Mouse (Mus musculus) lung, embryonic 15.5 days (tissue): Measurements from ENCODE around the gene Cdh23. TPM values are rescaled to one million over a fixed set of nuclear protein-coding genes. Genes with fewer than 3 reads are reported as not detected.

ENCODE experiments used
- ATAC-seq: fragments of 200-750 bp; cut with Nextera tagmentation; 2 replicates; pipeline ENCODE4 v1.8.0; 2017; ENCODE audit warnings: moderate number of reproducible peaks, borderline replicate concordance; ENCODE audit not compliant: low FRiP score, low TSS enrichment; ENCODE audit errors: extremely low read depth
- H3K27ac ChIP-seq: fragments of 300-500 bp; sonication (generic); 2 replicates; pipeline ENCODE4 v1.5.1; 2015; ENCODE audit warnings: moderate library complexity, mild to moderate bottlenecking, inconsistent platforms
- H3K27me3 ChIP-seq: fragments of 300-500 bp; sonication (generic); 2 replicates; pipeline ENCODE4 v1.6.1; 2015; ENCODE audit warnings: inconsistent platforms
- H3K36me3 ChIP-seq: fragments of 300-500 bp; sonication (generic); 2 replicates; pipeline ENCODE4 v1.6.1; 2015; ENCODE audit warnings: inconsistent platforms
- H3K4me1 ChIP-seq: fragments of 300-500 bp; sonication (generic); 2 replicates; pipeline ENCODE4 v1.6.1; 2015; ENCODE audit warnings: inconsistent platforms
- H3K4me2 ChIP-seq: fragments of 300-500 bp; sonication (generic); 2 replicates; pipeline ENCODE4 v1.6.1; 2015; ENCODE audit warnings: inconsistent platforms, mild to moderate bottlenecking, moderate library complexity
- H3K4me3 ChIP-seq: fragments of 300-500 bp; sonication (generic); 2 replicates; pipeline ENCODE4 v1.5.1; 2015; ENCODE audit warnings: mild to moderate bottlenecking, inconsistent platforms
- H3K9ac ChIP-seq: fragments of 300-500 bp; sonication (generic); 2 replicates; pipeline ENCODE4 v1.6.1; 2015; ENCODE audit warnings: inconsistent platforms
- H3K9me3 ChIP-seq: fragments of 300-500 bp; sonication (generic); 2 replicates; pipeline ENCODE4 v1.6.1; 2016; ENCODE audit warnings: inconsistent platforms
- WGBS: fragments of 180-500 bp; shearing (Covaris S2); methylation state at CpG from one replicate; pipeline ENCODE4 v1.1.7; 2015; 5-methylcytosine and 5-hydroxymethylcytosine counted together
- polyA plus RNA-seq: library from polyadenylated mRNA; unstranded; fragments of >200 nt; fragmentation: Nextera tagmentation; extraction: Ambion mirVana; gene quantifications from 2 replicates; pipeline ENCODE4 v1.2.1, GENCODE M21; 2015

Gene Cdh23
- polyA plus RNA-seq, 1 experiment from 2014 or later, result 0.69 TPM

DNA sequence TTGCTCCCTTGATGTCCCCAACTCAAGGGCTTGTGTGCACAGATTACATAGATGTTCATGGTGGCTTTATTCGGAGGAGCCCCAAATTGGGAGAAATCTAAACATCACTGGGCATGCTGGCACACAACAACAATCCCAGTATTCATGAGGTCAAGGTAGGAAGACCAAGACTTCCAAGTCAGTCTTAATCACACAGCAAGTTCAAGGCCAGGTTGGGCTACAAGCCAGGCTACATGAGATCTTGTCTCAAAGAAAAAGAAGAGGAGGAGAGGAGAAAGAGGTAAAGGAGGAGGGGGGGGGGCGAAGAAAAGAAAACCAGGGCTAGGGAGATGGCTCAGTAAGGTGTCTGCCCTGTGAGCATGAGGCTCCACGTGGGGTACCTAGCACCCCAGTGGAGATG lies 70.8 kb downstream of the Cdh23 start:
- no peaks in the 10 kb centered on the region for H3K36me3 ChIP-seq
- H3K4me1 ChIP-seq, result no peaks in the 10 kb centered on the region
- 70% methylated on average over 3 of the region's 3 CpGs for WGBS
- H3K9me3 ChIP-seq, result no peaks in the 10 kb centered on the region
- no peak overlapping the region for H3K4me3 ChIP-seq
- H3K27ac ChIP-seq, result no peak overlapping the region
- ATAC-seq, result no peak
- H3K9ac ChIP-seq, result no peak overlapping the region
- no peak overlapping the region for H3K4me2 ChIP-seq
- H3K27me3 ChIP-seq, result no peaks in the 10 kb centered on the region

DNA sequence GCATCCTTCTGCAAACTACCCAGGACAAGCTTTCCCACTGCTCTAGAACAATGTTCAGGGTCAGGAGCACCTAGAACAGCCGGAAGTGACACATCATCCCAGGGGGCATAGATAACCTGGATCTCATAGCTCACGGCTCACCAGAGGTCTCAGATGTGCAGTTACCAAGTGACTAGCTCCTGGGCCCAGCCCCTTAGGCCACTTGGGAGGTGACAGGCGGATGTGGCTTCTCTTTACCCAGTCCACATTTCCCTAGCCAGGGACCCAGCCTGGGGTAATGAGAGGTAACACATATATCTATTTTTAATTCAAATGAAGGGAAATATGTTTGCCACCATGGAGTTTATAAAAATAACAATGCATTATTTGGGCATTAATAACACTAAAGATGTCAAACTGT lies 71.3 kb downstream of the Cdh23 start:
- no peaks in the 10 kb centered on the region for H3K27me3 ChIP-seq
- H3K27ac ChIP-seq, result no peak overlapping the region
- no peaks in the 10 kb centered on the region for H3K36me3 ChIP-seq
- H3K9me3 ChIP-seq, result no peaks in the 10 kb centered on the region
- H3K9ac ChIP-seq, result no peak overlapping the region
- H3K4me1 ChIP-seq, result no peaks in the 10 kb centered on the region
- ATAC-seq, result no peak
- no peak overlapping the region for H3K4me2 ChIP-seq
- H3K4me3 ChIP-seq, result no peak overlapping the region
- WGBS, result 39% methylated on average over 3 of the region's 3 CpGs

DNA sequence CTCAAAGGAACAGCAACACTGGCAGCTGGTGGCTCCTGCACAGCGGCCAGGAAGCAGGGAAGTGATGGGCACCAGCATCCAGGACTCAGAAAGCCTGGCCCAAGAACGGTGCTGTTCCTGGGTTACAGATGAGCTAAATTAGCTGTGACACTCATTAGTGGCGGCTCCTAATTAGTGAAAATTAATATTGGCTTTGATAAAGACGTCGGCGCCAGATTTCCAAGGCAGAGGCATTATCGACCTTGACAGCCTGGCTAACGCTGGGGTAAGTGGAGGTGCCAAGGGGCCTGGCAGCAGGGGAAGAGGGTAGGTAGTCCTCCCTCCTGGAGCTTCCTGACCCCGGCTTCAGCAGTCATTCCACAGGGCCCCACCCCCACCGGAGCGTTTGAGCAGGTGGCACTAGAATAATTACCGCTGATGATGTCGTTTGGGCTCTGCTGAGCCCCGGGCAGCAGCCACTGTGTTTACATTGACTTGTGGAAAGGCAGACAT lies 72.0 kb downstream of the Cdh23 start:
- Histone ChIP-seq H3K9ac (no peak overlapping the region), H3K4me3 (no peak overlapping the region), H3K4me2 (no peak overlapping the region), H3K4me1 (no peaks in the 10 kb centered on the region), H3K9me3 (no peaks in the 10 kb centered on the region), H3K27ac (no peak overlapping the region), H3K27me3 (no peaks in the 10 kb centered on the region), H3K36me3 (no peaks in the 10 kb centered on the region)
- ATAC-seq, result no peak
- WGBS, result 31% methylated on average over 14 of the region's 14 CpGs

DNA sequence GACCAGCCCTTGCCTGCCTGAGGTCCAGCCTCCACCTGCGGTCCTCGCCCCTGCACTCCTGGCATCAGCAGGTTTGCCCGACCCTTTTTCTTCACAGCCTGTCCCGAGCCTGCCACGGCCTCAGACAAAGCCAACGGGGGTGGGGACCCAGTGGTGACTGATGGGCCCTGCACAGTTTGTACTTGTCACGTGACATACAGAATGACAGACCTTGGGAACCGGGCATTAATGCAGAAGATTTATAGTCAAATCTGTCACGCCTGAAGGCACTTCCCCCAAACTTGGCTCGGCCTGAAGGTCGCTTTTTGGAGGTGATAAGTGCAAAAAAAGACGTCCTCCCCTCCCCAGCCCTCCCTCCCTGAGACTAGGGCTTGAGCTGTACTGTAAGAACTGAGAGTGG lies 73.5 kb downstream of the Cdh23 start:
- Histone ChIP-seq H3K27me3 (no peaks in the 10 kb centered on the region), H3K4me3 (no peak overlapping the region), H3K4me1 (no peaks in the 10 kb centered on the region), H3K4me2 (no peak overlapping the region), H3K9ac (no peak overlapping the region), H3K27ac (no peak overlapping the region), H3K36me3 (no peaks in the 10 kb centered on the region), H3K9me3 (no peaks in the 10 kb centered on the region)
- ATAC-seq, result no peak
- WGBS, result 44% methylated on average over 12 of the region's 12 CpGs

DNA sequence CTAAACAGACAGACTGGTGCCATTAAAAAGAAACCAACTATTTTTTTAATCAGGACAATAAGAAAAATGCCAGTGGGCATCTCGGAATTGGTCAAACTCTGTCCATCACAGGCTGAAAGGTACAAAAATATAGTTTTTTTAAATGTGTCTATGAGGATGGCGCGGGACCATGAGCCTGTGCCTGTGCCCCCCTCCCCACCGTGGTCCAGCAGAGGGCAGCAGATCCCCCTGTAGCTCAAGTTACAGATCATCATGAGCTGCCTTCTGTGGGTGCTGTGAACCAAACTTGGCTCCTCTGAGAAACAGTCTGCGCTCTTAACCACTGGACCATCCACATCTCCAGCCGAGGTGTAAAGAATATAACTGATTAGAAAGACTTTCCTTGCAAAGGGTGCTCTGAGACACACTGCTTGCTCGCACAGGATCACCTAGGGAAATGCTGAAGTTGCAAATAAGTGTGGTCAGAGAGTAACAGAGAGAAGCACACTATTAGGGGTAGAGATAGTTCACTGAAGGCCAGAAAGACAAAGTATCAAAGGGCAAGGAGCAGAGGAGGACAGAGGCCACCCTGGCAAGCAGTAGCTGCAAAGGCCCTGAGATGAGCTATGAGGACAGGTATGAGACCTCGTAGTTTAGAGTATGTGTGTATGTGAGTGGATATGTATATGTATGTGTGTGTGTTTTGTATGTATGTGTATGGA lies 74.7 kb downstream of the Cdh23 start:
- no peak for ATAC-seq
- Histone ChIP-seq H3K4me3 (no peak overlapping the region), H3K9ac (no peak overlapping the region), H3K27ac (no peak overlapping the region), H3K27me3 (no peaks in the 10 kb centered on the region), H3K4me2 (no peak overlapping the region), H3K36me3 (no peaks in the 10 kb centered on the region), H3K9me3 (no peaks in the 10 kb centered on the region), H3K4me1 (no peaks in the 10 kb centered on the region)
- WGBS, result 83% methylated on average over 8 of the region's 8 CpGs

DNA sequence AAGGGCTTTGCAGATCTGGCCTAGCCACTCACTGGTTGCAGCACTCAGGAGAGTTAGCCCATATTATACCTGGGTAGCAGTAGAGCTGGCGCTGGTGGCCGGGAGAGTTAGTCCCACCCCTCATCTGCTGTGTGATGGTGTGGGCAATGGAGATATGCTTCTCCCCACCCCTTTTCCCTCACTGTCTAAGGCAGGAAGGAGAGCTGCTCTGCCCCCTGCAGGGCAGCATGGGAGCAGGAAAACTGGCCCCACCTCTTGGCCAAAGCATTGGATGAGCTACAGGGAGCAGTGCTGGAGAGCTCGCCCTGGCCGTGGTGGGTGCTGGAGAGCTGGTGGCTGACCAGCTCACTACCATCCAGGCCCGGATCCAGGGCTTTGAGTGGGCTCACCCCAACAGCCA lies 80.4 kb downstream of the Cdh23 start:
- Histone ChIP-seq H3K9me3 (no peaks in the 10 kb centered on the region), H3K36me3 (no peaks in the 10 kb centered on the region), H3K9ac (no peak overlapping the region), H3K4me1 (no peaks in the 10 kb centered on the region), H3K4me2 (no peak overlapping the region), H3K4me3 (no peak overlapping the region), H3K27ac (no peak overlapping the region), H3K27me3 (no peaks in the 10 kb centered on the region)
- ATAC-seq, result no peak
- 62% methylated on average over 5 of the region's 5 CpGs for WGBS

DNA sequence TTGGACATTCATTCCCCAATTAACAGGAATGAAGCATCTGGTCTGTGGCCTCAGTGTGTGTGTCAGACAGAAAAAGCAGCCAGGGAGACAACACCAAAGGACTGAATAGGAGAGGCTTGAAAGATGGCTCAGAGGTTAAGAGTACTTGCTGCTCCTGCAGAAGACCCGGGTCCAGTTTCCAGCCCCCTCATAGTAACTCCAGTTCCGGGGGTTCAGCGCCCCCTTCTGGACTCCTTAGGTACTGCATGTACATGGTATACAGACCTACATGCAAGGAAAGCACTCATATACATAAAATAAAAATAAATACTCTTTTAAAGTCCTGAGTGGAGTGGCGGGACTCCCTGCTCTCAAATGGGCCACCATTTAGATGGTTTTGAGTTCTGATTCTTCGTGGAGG lies 83.4 kb downstream of the Cdh23 start:
- Histone ChIP-seq H3K4me1 (no peaks in the 10 kb centered on the region), H3K9ac (no peak overlapping the region)
- 26% methylated on average over 5 of the region's 5 CpGs for WGBS

DNA sequence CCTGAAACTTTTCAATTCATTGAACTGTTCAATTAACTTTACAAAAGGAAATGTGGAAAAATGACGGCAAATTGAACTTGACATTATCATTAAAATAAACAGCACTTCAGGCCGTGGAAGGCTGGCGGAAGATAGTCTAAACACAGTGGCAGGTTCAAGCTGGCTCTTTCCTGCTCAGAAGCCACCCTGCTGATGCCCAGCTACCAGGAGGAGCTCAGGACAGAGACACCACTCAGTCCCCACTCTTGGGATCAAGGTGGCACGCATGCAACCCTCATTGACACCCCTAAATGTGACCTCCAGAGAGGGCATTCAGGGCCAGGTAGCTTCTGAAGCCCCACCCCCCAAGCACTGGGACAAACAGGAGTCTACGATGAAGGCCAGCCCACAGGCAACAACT lies 89.1 kb downstream of the Cdh23 start:
- Histone ChIP-seq H3K27me3 (no peaks in the 10 kb centered on the region), H3K9ac (no peak overlapping the region), H3K4me1 (no peaks in the 10 kb centered on the region), H3K9me3 (no peaks in the 10 kb centered on the region), H3K4me2 (no peak overlapping the region), H3K36me3 (no peaks in the 10 kb centered on the region), H3K4me3 (no peak overlapping the region), H3K27ac (no peak overlapping the region)
- ATAC-seq, result no peak
- WGBS, result 46% methylated on average over 5 of the region's 5 CpGs

More for the DNA sequence above, 83.4 kb downstream of the Cdh23 start:
- H3K27ac ChIP-seq, result no peak overlapping the region
- no peak overlapping the region for H3K4me2 ChIP-seq
- no peak overlapping the region for H3K4me3 ChIP-seq
- no peaks in the 10 kb centered on the region for H3K9me3 ChIP-seq
- no peak for ATAC-seq
- no peaks in the 10 kb centered on the region for H3K27me3 ChIP-seq
- H3K36me3 ChIP-seq, result no peaks in the 10 kb centered on the region

DNA sequence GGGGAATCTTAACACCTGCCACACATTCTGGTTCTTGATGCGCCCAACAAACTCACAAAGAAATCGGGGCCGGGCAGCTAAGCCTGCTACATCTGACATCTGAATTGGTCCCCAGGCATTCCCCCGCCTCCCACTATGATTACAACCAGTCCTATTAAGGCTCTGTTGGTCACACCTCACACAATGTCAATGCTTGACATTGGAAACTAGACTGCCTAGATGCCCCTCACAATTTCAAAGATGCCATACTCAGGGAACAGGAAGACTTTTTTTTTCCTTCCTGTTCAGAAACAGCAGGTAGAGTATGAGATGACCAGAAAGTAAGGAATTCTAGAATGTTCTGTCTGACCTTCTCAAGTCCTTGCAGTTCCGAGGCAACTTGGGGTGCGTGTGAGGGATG lies 89.6 kb downstream of the Cdh23 start:
- WGBS, result 75% methylated on average over 6 of the region's 6 CpGs
- H3K9me3 ChIP-seq, result no peaks in the 10 kb centered on the region
- no peak overlapping the region for H3K9ac ChIP-seq
- no peaks in the 10 kb centered on the region for H3K27me3 ChIP-seq
- H3K4me1 ChIP-seq, result no peaks in the 10 kb centered on the region
- no peak overlapping the region for H3K4me3 ChIP-seq
- H3K27ac ChIP-seq, result no peak overlapping the region
- no peak for ATAC-seq
- H3K36me3 ChIP-seq, result no peaks in the 10 kb centered on the region
- H3K4me2 ChIP-seq, result no peak overlapping the region

DNA sequence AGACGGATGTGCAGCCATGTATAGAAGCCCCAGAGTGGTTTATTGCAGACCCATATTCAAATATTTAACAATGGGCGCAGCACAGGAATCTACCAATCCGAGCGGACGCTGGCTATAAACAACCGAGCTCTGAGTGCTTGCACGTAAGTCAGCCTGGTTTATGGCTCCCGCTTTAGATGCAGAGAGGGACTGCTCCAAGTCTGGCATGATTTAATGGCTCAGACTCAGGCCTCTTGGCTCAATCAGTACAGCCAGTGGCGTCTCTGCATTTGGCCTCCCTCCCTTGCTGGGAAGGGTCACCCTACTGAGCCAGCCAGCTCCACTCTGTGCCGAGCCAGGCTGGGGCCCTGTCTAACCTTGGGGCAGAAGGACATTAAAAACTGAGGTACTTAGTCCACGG lies 94.1 kb downstream of the Cdh23 start:
- no peak for ATAC-seq
- WGBS, result 77% methylated on average over 11 of the region's 11 CpGs
- H3K4me2 ChIP-seq, result no peak overlapping the region
- H3K36me3 ChIP-seq, result no peaks in the 10 kb centered on the region
- H3K4me3 ChIP-seq, result no peak overlapping the region
- H3K9ac ChIP-seq, result no peak overlapping the region
- no peaks in the 10 kb centered on the region for H3K9me3 ChIP-seq
- H3K4me1 ChIP-seq, result no peaks in the 10 kb centered on the region
- no peaks in the 10 kb centered on the region for H3K27me3 ChIP-seq
- H3K27ac ChIP-seq, result no peak overlapping the region

DNA sequence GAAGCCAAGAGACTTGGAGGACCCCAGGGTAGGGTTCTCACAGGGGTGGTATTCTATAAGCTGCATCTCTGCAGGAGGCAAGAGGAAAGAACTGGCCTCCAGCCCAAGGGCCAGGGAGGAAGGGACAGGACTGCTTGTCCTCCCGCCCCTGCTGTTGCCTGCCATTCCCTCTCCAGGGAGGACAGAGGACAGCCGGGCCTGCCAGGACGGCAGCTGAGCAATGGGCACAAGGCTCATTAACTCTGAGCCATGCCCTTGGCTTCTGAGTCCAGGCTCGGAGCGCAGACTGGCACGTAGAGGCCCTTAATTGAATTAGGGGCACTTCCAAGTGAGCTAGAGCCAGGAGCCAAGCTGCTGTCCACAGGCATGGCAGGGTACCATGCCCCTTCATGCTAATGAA lies 101.1 kb downstream of the Cdh23 start:
- no peak overlapping the region for H3K4me3 ChIP-seq
- no peak overlapping the region for H3K4me2 ChIP-seq
- no peak overlapping the region for H3K27ac ChIP-seq
- no peaks in the 10 kb centered on the region for H3K9me3 ChIP-seq
- WGBS, result 77% methylated on average over 6 of the region's 6 CpGs
- no peaks in the 10 kb centered on the region; the same call in 1 of the 2 replicates for H3K27me3 ChIP-seq
- H3K4me1 ChIP-seq, result no peaks in the 10 kb centered on the region
- ATAC-seq, result no peak
- no peak overlapping the region for H3K9ac ChIP-seq
- no peaks in the 10 kb centered on the region for H3K36me3 ChIP-seq

DNA sequence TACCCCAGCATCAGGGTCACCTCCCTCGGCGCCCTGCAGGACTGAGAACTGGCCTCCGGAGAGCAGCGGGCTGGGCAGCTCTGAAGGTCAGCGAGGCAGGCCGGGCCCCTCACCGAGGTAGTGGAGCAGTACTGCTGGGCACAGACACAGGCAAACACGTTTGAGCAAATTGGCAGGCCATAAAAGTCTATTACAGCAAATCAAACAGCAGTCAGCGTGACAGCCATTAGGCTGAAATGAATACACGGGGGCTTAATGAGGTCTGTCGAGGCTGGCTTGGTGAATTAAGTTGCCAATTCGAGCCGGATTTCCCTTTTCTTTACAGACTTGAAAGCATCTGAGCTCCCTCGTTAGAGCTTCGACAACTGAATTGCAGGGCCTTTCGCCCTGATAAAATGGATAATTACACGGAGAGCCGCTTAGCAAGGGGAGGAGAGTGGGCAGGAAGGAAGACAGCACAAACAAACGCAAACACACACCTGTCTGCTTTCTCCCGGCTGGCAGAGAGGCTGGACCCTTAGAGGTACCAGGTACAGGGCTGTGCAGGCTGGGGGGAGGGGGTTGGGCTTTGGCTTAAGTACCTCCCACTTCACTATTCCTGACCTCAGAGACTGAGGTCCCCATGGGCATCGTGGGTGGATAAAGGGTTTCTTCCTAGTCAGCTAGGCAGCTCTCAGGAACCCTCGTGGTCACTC lies 103.3 kb downstream of the Cdh23 start:
- H3K27me3 ChIP-seq, result no peaks in the 10 kb centered on the region; the same call in 1 of the 2 replicates
- WGBS, result 26% methylated on average over 22 of the region's 22 CpGs

More for the DNA sequence above, 103.3 kb downstream of the Cdh23 start:
- Histone ChIP-seq H3K9ac (no peak overlapping the region), H3K27ac (no peak overlapping the region), H3K36me3 (no peaks in the 10 kb centered on the region), H3K4me1 (no peaks in the 10 kb centered on the region), H3K4me2 (no peak overlapping the region), H3K4me3 (no peak overlapping the region), H3K9me3 (no peaks in the 10 kb centered on the region)
- no peak for ATAC-seq
